Mouse (Mus musculus) ES-E14 (cell line): ENCODE measurements around the gene Slc41a2.

Source experiments
- CHD2 ChIP-seq: IDR thresholded peaks from 2 replicates; pipeline ENCODE4 v1.6.1; 2014; ENCODE audit warnings: mild to moderate bottlenecking, low read depth, low read length, inconsistent platforms
- HCFC1 ChIP-seq: IDR thresholded peaks from 2 replicates; pipeline ENCODE4 v1.6.1; 2012; ENCODE audit warnings: low read length, inconsistent platforms, borderline replicate concordance; ENCODE audit not compliant: insufficient read depth
- MAFK ChIP-seq: IDR thresholded peaks from 2 replicates; pipeline ENCODE4 v1.6.1; 2014; ENCODE audit warnings: mild to moderate bottlenecking, low read depth, low read length, inconsistent platforms; ENCODE audit not compliant: insufficient read depth
- ZC3H11A ChIP-seq: IDR thresholded peaks from 2 replicates; pipeline ENCODE4 v1.6.1; 2012; ENCODE audit warnings: low read depth, mild to moderate bottlenecking, inconsistent platforms, low read length, borderline replicate concordance

GRCm38 (mm10) chr10:83361643-83362382 lies 24.1 kb upstream of the Slc41a2 start:
- no peak for TF ChIP-seq ZC3H11A
- TF ChIP-seq HCFC1: no peak
- TF ChIP-seq CHD2: no peak
- TF ChIP-seq MAFK: no peak
